Mouse (Mus musculus) adrenal gland (tissue): ENCODE data around the gene Kifc1.

ENCODE experiments used
- intact Hi-C: fragments of 180-260 bp; cut with DNase I; formaldehyde crosslinking; loops from one replicate; pipeline ENCODE4 v1.15.1; 2025
- microRNA-seq, 2 experiments: library from miRNA; unstranded; fragments of <30 nt; microRNA quantifications; one replicate each; pipeline ENCODE4; 2019

Gene Kifc1

GRCm38 (mm10) chr17:33857816-33858215, 32.6 kb downstream of the Kifc1 start:
- intact Hi-C loops = no loop called here

- intact Hi-C loops = no loop called here
These were observed 39.1 kb downstream of the Kifc1 start for GRCm38 (mm10) chr17:33851331-33851730.

DNA sequence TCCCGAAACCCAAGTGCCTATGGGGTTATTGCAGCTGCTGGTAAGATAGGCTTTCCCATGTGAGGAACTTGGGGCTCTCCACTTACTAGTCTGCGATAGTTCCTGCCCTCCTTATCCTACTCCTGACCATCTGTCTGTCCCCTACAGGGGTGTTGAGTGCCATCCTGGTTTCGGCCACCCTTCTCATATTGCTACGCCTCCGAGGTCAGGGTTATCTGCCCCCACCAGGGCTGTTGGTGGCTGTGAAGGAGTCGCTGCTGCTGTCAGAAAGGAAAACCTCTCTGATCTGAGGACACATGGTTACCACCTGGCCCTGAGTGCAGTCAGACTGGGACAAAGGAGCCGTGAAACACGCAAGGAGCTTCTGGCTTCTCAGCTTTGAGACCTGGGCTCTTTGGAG, 42.3 kb downstream of the Kifc1 start:
- intact Hi-C loops = no loop called here

DNA sequence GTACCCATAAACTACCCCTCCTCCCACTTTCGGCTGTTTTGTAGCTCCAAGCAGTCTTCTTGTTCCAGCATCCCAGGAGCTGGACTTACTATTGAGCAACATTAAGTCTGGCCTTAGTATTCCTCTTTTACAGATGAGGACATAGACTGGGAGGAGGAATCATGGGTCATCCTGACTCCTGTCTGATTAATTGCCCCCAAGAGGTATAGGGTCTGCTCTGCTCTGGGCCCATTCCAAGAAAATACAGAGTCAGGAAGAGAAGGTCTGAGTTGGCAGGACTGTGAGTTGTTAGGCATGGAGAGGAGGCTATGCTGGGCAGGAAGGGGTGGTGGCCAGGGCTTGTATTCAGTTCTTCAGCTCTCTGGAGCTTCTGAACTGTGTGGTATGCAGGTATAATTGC, 46.3 kb downstream of the Kifc1 start:
- intact Hi-C loops = no loop called here

- intact Hi-C loops = no loop called here
These were observed 47.3 kb downstream of the Kifc1 start, which contains the start of gene Cd320 for GRCm38 (mm10) chr17:33842966-33843795. TSS of gene Cd320 (plus strand) at chr17:33843091.

- intact Hi-C loops = no loop called here
These were observed 60.9 kb downstream of the Kifc1 start for GRCm38 (mm10) chr17:33829561-33829960.

DNA sequence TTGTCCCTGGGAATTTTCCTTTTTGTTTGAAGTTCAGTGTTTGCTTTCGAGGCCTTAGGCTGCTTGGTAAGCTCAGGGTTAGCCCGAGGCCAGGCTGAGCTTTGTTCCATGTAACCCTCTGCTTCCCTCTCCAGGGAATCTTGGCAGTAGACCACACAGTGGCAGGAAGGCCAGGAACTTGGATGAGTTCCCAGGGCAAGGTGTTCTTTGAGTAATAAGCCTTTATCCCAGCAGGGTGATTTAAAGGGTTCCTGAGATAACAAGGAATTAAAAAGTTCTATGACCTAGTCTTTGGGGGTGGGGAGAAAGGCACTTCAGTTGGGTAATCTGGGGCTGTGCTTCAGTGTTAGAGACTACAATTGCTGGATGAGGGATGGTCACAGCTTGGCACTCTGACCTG, 61.6 kb downstream of the Kifc1 start:
- intact Hi-C loops = no loop called here

GRCm38 (mm10) chr17:33826850-33827249, 63.6 kb downstream of the Kifc1 start:
- intact Hi-C loops = no loop called here

Small RNA genes lying within 50 kb of the gene (microRNA-seq; reads per million reads assigned to microRNA genes)
- 0 reads per million in 2 experiments for gene Gm27740
